Comparison of ENCODE assay signal across 20 mouse cellular contexts in genomic region chr5:99415676-99416075, GRCm38 (mm10).
"Had no signal": no experiment of that assay in that cellular context is flagged by ENCODE, and none has a peak within 500 bp of the region (broad histone marks: within the 10 kb centered on the region; RNA-seq: fewer than 3 reads in every experiment).

No protein-coding gene starts in this region.

- DNase-seq: liver, postnatal 0 days; lung, adult 2 months; lung, postnatal 14 days; lung, postnatal 36 days; retina, postnatal 1 day; right cerebral cortex, adult 18-20 months; right cerebral cortex, postnatal 25 days; right cerebral cortex, postnatal 4 days; thymus, adult 2 months; thymus, postnatal 25 days; thymus, postnatal 4 days had no signal

- H3K36me3 ChIP-seq: liver, embryonic 15.5 days; lung, embryonic 15.5 days; midbrain, embryonic 10.5 days; midbrain, embryonic 13.5 days; neural tube, embryonic 13.5 days; neural tube, embryonic 15.5 days; stomach, embryonic 15.5 days had no signal

- H3K27me3 ChIP-seq: liver, embryonic 15.5 days; lung, embryonic 15.5 days; neural tube, embryonic 13.5 days; neural tube, embryonic 15.5 days; stomach, embryonic 15.5 days had no signal

- H3K4me3 ChIP-seq: liver, embryonic 15.5 days; lung, embryonic 15.5 days; midbrain, embryonic 10.5 days; midbrain, embryonic 13.5 days; myocyte; neural tube, embryonic 13.5 days; neural tube, embryonic 15.5 days; stomach, embryonic 15.5 days had no signal

- H3K4me1 ChIP-seq: midbrain, embryonic 10.5 days; midbrain, embryonic 13.5 days; neural tube, embryonic 13.5 days; neural tube, embryonic 15.5 days; stomach, embryonic 15.5 days had no signal

- H3K27ac ChIP-seq: liver, embryonic 15.5 days; lung, embryonic 15.5 days; midbrain, embryonic 10.5 days; midbrain, embryonic 13.5 days; neural tube, embryonic 13.5 days; neural tube, embryonic 15.5 days; stomach, embryonic 15.5 days; stomach, postnatal 0 days had no signal
